Mouse (Mus musculus) layer of hippocampus, adult 9-11 months (tissue): ENCODE measurements around the gene Krr1.

Experiments
- DNase-seq: peaks from one replicate; pipeline ENCODE4 v3.0.0; 2022

Gene Krr1

DNA sequence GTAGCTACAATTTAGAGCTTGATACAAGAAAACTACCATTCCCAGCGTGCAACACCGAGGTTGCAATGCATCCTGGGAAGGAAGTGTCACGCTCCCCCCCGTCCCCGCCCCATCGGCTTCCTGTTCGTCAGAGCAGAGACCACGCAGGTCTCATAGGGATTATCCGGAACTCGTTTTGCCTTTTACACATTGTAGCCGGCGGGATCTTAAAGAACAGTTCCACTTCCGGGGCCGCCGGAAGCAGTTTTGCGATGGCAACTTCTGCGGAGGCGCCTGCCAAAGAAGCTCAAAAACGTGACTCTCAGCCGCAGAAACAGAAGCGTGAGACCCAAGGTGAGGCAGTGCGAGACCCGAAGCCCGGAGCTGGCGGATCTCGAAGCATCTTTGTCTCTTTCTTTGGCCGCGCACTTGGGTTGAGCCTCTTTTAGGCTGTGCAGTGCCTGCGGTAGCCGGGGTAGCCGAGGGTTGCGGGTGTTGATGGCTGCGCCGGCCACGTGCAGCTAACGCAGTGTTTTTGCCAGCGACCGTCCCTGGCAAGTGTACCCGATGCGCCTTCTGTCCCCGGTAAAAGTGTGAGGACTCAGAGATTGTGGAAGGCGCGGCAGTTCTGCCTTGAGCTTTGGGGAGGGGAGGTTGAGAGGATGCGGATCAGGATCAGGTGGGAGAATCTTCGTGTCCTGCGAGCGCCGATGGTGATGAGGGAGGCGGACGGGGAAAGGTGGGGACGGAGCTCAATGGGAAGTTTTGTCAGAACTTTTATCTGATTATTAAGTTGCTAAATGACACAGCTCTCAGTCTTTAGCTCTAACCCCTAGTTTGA is at the start of gene Krr1:
Gene Krr1 (plus strand): TSS at position 123 of the 820 bp plus-strand sequence.
- peak; percentile 93 for DNase-seq

DNA sequence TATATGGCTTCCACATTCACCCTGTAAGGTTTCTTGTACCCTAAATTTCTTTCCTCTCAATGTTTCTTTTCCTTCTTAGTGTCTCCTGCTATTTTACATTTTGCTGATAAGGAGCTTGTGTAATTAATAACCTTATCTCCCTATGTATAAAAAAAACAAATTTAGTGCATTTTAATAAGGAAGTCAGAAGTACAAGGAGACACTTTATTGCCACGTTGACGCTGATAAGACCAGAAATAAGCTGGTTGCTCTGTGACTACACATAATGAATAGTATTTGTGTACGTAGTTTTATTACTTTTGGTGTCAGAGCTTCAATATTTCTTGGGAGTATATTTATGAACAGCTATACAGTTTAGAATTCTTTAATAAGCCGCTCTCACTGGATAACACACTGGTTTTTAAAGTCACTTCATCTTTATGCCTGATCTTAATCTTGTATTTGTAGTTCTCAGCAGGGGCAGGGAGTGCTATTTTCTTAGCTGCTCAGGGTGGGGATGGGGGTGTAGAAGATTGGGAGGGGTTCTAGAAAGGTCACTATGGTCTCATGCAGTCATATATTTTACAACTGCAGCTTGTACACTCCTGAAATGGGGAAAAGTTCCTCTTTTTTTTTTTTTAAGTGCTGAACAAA is 48.8 kb upstream of the Krr1 start:
- DNase-seq = no peak

DNA sequence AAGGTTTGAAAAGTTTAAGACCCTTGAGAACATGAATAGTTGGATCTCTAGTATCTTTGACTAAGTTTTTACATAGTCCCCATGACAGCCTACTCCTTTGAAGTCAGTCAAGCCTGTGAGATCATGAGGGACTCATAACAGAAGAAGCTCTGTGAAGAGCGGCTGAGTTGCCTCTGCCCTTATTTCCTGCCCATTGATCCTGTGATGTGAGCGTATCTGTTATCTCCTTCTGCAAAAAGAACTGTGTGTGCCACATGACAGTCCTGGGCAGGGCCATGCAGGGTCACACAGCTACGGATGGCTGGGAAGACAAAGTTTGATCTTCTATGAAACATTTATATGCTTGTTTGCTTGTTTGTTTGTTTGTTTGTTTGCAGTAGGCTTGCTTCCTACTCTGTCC is 48.3 kb upstream of the Krr1 start:
- DNase-seq = no peak

DNA sequence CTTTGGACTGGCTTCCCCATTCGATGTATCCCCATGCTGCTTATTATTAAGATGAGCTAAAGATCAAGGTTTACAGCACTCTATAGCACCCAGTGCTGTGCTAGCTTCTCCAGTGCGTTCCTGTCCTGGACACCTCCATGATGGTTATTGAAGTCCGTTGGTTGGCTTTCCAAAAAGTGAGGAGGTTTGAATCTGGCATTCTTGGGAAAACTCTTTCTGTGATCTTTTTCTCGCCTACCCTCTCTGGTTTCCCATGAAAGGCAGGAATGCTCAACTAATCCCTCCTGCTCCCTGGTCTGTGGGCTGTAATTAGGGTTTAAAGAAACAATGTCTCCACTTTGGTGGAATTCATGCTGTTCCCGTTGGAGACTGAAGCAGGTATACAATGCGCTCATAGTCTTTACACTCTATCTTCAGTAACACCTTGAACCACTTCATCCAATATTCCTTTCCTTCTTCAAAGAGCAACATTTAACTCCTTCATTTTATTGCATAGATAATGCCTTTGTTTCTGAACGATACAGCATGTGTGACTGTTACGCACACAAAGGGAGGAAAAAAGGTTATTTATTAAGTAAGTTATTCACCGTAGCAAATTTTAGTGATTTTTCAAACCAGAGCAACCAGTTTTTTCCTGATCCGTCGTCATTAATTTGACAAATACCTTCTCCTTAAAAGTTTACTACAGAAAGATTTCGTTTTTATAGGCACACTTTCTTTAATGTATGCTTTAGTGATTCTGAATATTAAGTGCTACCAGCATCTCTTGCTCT is 47.6 kb upstream of the Krr1 start:
- no peak for DNase-seq

DNA sequence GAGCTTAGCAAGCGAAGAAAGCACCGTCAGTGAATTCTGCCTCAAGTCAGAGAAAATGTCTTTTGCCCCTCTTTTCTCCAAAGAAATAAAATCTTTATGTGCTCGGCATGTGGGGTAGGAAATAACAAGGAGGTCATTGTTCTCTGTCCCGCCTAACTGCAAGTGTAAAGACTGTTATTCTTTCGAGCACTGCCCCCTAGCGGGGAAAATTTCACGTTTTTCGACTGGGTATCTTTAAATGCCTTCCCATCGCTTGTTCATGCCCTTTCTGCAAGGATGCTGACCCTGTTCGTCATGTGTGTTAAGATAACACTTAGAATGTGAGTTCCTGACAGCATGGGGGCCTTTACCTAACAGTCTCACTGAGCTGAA is 47.0 kb upstream of the Krr1 start:
- DNase-seq = peak; percentile 80

DNA sequence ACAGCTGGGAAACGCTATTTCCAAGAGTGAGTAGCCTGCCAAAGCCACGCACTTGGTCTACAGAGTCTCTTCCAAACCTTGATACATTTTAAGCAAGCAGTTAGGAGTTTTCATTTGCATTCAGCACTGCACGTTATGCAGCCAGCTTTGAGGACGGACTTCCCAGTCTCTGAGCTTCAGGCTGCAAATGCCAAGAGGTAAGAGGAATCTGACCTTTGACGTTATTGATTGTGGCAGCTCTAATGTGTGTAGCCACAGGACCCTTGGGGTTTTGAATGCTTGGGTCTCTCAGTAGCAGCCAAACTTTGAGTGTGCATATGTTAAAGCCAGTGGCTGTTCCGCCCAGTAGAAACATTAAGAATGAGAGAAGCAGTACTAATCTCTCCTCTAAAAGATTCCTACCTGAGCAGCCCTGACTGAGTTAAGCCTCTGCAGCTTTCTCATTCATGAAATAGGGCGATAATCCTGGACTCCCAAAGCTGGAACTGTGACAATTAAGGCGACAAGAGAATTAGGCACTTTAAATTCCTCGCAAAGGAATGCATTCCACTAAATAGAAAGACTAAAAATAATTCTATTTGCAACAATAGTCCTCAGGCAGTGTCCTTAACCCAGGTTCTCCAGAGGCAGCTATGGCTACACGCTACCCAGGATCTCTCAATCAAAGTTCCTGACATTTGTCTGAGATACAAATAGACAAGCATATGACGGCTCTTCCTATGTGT is 39.7 kb upstream of the Krr1 start:
- DNase-seq = no peak

DNA sequence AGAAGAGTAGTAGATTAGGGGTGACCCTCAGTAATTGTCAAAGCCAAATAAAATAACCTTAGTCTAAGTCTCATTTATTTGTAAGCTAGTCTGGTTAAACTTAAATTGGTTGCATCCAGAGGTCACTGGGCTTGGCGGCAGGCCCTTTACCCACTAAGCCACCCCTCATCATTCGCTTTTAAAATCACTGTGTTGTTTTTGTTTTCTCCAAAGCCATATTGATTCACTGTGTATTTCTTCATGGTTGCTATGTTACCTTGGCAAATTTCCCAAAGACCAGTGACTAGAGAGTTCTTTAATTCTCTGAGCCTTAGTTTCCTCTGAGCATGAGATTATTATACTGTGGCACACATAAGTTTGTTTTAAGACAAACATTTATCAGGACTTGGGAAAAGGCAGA is 37.3 kb upstream of the Krr1 start:
- no peak for DNase-seq

DNA sequence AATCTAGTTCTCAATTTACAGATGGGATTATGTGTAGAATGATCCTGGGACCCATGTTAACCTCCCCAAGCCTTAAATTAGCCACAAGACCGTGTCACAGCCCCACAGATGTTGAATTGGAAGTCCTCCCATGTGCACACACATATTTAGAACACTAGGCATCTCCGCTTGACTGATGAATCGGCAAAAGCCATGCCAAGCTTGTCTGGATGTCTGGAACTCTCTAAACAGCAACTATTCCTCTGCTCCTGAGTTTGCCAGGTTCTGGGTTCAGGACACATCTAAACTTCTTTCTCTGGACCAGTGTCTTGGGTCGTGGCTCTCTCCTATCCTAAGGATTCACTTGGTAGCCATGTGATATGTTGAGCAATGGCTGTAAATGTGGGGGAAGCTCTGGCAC is 36.4 kb upstream of the Krr1 start:
- DNase-seq = no peak

DNA sequence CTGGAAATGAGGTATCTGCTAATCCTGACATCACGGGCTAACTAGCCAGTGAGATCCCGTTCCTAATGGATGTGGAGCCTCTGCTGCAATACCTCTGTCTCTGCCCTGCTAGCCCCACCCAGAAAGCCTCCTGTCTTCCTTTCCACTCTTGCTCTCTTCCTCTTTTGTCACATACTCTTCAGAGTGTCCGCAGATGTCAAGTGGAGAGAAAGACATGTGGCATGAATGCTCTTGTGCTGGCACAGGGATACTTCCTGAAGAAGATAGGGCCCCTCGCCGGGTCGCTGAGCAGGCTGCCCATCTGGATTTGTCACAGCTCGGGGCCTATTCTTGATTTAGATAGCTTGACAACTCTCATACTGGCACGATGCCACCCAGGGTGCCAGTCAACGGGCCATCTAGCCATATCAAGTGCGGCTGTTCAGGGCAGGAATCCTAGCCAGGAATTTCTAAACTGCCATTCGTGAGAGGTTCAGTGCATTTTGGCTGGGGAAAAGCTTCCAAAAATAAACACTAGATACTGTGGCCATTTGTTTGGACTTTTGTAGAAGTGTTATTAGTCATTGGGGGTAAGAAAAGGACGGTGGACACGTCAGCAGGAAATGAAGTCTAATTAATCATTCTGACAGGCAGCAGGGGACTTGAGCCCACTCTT is 35.8 kb upstream of the Krr1 start:
- no peak for DNase-seq

DNA sequence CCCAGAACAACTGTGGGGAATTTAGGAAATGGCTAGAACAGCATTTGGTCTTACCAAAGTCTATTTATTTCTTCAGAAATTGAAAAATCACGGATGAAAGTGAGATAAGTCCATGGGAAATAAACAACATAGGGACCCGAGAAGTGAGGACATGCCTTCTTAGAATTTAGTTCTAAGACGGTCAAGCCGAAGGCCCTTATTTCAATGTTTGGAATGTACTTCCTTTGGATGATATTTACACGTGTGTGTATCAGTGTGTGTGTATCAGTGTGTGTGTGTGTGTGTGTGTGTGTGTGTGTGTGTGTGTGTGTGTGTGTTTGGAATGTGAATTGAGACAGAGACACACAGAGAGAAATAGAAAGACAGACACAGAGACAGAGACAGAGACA is 35.3 kb upstream of the Krr1 start:
- no peak for DNase-seq

DNA sequence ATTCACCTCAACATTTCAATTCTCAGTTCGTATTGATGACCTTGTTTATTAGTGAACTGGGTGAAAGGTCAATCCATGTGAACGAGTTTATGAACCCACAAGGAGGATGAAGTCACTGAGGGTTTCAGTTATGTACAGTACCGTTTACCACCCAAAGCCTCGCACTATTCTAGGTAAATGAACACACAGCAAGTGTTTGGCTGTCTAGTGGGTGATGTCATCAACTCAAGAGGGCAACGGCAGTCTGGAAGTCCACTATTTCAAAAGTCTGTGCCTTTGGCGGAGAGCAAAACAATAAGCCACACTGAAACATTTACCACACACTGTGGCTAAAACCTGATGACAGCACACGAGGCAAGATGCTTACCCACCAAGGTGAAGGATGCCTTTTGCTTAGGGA is 29.4 kb upstream of the Krr1 start:
- no peak for DNase-seq

DNA sequence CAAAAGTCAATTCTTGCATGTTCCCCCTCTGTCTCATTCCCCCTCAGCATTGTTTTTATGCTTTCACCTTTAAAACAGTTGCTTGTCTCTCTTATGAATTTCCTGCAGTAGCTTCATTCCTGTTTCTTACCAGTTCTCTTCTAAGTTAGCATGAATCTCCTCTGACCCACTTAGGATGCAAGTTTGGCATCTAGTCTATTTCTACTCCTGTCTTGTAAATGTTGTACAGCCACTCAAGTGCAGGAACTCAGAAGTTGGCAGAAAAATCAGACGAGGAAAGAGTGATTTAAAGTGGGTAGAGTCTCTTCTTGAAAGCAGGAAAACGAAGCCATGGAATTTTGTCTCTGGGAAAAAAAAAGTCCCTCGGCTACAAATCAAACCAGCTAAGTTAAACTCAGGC is 26.9 kb upstream of the Krr1 start:
- no peak for DNase-seq

DNA sequence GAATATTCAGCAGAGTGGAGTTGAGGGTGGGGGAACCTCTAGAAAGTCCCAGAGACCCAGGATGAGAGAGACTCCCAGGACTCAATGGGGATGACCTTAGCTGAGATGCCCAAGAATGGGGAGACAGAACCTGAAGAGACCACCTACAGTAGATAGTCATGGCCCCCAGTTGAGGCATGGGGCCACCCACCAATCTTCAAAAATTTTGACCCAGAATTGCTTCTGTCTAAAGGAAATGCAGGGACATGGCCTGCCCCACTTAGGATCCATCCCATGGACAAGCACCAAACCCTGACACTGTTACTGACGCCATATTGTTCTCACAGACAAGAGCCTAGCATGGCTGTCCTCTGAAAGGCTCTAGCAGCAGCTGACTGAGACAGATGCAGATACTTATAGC is 24.4 kb upstream of the Krr1 start:
- DNase-seq = no peak

DNA sequence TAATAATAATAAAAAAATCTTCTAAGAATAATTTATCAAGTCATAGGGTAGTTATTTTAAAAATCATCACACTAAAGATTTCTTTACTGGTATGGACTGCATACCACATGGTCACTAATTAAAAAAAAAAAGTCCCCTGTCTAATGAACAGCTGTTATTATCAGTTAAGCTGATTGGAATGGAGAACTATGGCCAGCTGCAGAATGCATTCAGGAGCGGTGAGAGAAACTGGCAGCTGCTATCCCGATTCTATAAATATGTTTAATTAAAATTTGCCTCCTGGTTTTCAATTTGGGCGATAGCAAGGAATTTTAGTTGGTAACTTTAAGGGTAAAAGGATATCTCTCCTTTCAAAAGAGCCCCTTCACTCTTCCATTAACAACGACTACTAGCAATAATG is 23.5 kb upstream of the Krr1 start:
- no peak for DNase-seq

DNA sequence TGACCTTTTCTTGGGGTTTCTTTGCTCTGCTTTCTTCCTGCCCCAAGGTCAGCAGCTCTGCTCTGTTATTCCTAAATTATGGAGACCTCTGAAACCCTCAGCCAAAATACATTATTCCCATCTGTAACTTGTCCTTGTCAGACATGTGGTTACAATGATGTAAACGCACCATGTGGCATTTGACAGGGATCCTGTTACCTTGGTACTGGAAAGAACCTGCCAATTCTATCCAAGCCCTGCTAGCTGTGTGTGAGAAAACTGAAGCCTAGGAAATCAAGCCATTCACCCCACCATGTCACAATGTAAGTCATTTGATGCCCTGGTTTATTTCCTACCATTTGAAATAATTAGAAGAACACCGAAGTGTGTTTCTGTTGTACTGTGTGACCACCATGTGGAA is 16.6 kb upstream of the Krr1 start:
- no peak for DNase-seq

DNA sequence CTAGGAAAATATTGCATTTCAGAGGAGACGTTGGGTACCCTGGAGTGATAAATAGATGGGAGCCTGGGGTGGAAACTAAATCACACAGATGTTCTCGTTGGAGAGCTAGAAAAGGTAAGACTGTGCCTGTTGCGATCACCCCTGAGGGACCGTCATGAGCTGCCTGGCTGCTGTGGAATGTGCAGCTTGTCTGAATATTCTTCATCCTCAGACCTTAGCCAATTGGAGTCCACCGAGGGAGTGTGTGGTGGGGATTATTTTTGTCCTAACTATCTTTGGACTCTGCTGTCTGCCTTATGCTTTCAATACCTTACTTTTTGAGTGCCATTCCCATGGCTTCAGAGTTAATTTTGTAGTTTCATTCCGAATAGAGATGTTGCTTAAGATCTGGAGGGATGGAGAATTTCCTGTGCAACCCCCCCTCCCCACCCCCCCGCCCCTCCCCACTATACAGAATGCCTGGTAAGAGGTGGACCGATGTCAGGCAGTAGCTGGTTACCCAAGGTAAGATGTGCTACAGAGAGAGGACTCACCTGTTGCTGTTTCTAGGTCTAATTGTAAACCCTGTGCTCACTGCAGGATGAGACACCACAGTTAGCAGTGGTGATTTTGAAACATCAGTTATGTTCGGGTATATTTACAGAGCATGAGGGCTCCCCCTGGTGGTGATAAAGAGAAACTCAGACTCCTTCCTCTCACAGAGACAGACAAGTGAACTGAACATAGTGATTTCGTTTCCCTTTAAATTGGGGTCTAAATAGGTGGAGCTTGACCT is 15.0 kb upstream of the Krr1 start:
- peak; percentile 66 for DNase-seq

DNA sequence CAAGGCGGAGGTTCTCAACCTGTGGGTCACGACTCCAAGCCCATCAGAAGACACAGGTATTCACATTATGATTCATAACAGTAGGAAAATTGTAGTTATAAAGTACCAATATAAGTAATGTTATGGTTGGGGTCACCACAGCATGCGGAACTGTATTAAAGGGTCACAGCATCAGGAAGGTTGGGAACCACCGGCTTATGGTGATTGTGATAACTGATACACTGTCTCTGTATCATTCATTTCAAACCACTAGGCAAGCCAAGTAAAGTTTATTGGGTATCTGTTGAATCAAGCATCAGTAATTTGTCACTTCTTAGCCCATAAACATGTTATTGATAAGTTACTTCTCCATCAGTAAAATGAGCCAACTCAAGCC is 14.4 kb upstream of the Krr1 start:
- DNase-seq = no peak

DNA sequence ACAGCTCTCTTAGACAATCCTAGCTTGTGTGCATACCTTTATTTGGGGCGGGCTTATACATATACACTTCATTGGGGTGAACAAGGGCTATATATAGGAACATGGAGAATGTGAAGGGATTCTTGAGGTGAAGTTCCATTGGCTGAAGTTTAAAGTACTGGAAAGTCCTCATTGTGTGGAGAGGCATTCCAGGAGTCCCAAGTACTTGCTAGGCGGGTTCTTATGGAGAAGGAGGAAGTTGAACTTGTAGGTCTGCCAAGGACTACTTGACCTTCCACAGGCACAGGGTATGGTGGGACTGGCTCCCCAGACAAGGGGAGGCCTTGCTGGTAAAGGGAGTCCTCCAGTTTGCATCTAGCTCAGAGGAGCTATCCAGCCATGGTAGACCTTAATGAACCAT is 13.1 kb upstream of the Krr1 start:
- no peak for DNase-seq

DNA sequence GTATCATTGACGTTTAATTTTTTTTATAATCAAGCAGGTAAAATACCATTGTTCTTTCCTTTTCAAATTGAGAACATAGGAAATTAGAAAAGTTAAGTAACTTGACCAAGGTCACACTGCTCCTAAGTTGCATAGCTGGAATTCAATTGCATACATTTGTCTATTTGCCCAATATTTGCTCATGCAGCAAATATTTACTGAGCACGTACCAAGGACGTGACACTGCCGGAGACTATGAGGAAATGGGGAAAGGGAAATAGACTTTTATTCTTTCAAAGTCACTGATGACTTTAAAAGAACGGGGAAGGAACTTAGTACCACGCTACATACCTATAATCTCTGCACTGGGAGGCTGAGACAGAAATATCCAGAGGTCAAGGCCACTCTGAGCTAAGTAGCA is 12.0 kb upstream of the Krr1 start:
- no peak for DNase-seq

DNA sequence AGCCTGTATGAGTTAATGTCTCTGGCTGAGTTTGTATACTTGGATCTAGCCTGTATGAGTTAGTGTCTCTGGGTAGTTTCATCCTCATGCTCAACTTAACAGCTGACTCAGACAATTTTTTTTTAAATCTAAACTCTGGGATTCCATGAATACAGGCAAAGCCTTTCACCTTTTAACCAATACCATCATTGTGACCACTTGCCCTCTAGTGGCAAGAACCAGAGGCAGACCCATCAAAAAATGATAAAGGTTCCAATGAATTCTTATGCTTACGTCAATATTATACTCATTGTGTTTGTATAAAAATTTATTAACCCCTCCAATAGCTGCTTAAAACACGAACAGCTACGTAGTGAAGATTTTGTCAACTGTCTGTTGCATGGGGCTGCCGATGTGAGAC is 6.1 kb upstream of the Krr1 start:
- no peak for DNase-seq

DNA sequence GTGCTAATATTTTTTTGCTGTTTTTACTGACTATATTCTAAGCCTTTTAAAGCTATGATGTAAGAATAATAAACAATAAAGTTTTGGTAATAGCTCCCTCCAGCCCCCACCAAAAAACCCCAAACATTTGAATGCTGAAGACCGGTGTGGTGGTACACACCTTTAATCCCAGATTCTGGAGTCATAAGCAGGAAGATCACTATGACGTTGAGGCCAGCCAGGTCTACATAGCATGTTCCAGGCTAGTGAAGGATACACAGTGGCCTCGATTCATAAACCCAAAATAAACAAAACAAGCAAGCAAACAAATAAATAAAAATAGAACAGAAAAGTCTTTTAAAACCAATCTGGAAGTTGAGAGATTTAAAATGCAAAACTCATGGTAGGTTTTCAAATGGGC is 535 bp upstream of the Krr1 start:
- DNase-seq = no peak

DNA sequence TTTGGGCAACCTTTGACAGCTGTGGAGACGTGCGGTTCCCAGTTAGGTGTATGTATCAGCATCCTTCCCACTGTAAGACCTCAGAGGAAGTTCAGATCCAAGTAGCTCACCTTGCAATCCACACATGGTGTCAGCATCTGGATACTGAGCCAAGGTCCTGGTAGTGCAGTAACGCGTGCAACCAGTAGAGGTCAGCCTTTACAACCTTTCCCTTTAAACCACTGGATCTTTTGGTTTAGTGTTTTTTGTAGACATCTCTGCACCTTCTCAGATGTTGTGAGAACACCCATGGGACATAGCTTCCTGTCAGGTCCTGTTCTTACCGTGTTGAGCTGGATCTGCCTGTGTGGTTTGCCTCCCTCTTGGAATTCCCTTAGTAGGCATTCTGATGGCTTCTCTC is 5.1 kb downstream of the Krr1 start:
- peak; percentile 23 for DNase-seq
